Mouse (Mus musculus) G1E-ER4 (cell line): Measurements from ENCODE around the gene Dbh. TPM values are rescaled to one million over a fixed set of nuclear protein-coding genes. Genes with fewer than 3 reads are reported as not detected.

Experiments used
- GATA1 ChIP-seq: IDR thresholded peaks from one replicate; pipeline ENCODE4 v1.8.0; 2012; ENCODE audit warnings: low read length, inconsistent platforms
- polyA plus RNA-seq: library from polyadenylated mRNA; stranded (reverse); fragments of >175 nt; gene quantifications from 2 replicates; pipeline ENCODE4 v1.2.3, GENCODE M21; 2012

Gene Dbh
- polyA plus RNA-seq, 1 experiment, result not detected

DNA sequence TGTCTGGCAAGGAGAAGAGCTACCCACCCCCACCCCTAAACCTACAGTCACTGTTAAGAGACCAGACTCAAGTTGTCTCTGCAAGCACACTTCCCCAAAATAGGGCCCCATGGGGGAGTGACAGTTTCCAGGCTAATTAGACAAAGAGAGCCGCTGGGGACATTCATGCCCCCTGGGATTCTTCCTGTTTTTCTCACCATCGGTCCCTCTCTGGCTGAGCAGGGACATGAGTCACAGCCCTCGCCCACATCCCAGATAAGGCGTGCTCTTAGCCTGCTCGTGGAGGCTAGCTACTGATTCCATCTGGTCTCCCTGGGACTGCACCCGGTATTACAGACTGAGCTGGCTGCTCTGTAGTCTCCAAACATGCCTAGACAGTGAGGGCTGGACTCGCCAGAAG lies 67.3 kb downstream of the Dbh start:
- no peak for TF ChIP-seq GATA1

Other genes starting within 250 kb of the Dbh start
- 5.4 and 11.8 TPM in 2 replicates for gene Surf2, start 248.9 kb upstream of the Dbh start, polyA plus RNA-seq
- 39.8 and 43.6 TPM in 2 replicates for gene Surf1, start 248.7 kb upstream of the Dbh start, polyA plus RNA-seq
- gene Surf4, start 231.3 kb upstream of the Dbh start, polyA plus RNA-seq, result 90.3 and 93.6 TPM in 2 replicates
- 0.03 and 0.04 TPM in 2 replicates for gene Stkld1, start 231.2 kb upstream of the Dbh start, polyA plus RNA-seq
- gene Rexo4, start 200.8 kb upstream of the Dbh start, polyA plus RNA-seq, result 126 and 145 TPM in 2 replicates
- not detected in 2 replicates for gene Adamts13, start 191.8 kb upstream of the Dbh start, polyA plus RNA-seq
- 9.2 and 11.8 TPM in 2 replicates for gene Cacfd1, start 155.3 kb upstream of the Dbh start, polyA plus RNA-seq
- gene Slc2a6, start 137.2 kb upstream of the Dbh start, polyA plus RNA-seq, result not detected in 2 replicates
- gene Mymk, start 93.1 kb upstream of the Dbh start, polyA plus RNA-seq, result not detected in 2 replicates
- gene Adamtsl2, start 85.9 kb upstream of the Dbh start, polyA plus RNA-seq, result not detected in 2 replicates
- not detected in 2 replicates for gene Fam163b, start 22.7 kb upstream of the Dbh start, polyA plus RNA-seq
- not detected in 2 replicates for gene Sardh, start 83.1 kb downstream of the Dbh start, polyA plus RNA-seq